Mouse (Mus musculus) CD4-positive, CD25-positive, alpha-beta regulatory T cell, adult 2 months (primary cell): ENCODE data around the gene Npw.
A peak's percentile ranks its signal among the peaks of the same experiment; 100 is the strongest.

ENCODE experiments used
- DNase-seq: peaks from one replicate; pipeline ENCODE4 v3.0.0-alpha.2; 2012; ENCODE audit warnings: low read depth, low spot score

The Npw gene

DNA sequence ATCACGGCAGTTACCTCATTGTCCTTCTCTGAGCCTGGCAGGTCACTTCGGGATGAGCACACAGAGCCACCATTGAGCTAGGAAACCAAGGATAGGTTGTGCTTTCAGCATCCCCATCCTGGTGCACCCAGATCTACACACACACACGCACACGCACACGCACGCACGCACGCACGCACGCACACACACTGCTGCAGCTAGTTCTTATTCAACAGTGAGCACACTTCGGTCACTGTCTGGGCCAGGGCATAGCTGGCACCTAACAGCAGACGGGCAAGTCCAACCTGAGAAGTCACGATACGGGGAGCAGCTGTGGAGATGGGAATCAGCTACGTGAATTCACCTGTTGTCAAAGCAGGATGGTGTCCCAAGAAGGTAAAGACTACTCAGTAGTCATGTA, 17.7 kb downstream of the Npw start:
- no peak for DNase-seq

DNA sequence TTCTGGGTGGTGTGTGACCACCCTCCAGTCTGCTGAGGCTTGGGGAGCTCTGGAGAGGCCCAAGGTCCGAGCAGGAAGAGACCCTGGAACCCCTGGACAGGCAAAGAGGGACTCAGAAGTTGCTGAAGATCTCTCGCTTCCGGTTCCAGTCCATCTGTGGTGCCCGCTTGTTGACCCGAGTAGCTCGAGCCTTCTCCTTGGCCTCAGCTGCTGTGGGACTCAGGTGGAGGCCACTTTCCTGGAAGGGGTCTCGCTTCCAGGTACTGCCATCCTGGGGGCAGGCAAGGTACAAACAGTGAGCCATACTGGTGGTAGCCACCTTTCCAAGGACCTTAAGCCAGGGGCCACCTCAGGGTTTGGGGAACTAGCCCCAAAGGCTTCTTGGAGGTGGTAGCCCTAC, 18.1 kb downstream of the Npw start:
- DNase-seq: no peak

DNA sequence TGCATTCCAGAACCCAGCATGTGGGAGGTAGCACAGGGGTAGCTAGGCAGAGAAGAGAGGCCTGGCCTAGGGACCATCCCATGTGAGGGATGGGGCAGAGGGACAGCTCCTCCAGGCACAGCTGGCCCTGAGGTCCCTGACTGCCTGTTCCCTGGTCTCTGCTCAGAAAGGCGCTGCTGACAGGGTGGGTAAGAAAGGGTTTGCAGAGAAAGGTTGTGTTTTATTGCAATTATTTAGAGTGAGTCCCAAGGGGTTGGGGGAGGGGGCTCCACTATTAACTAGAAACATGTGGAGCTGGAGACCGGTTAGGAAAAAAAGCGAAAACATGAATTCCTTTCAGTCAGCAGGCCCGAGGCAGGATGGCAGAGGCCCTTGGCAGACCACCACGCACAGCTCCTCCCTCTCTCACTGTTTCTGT, 18.7 kb downstream of the Npw start:
- no peak for DNase-seq

DNA sequence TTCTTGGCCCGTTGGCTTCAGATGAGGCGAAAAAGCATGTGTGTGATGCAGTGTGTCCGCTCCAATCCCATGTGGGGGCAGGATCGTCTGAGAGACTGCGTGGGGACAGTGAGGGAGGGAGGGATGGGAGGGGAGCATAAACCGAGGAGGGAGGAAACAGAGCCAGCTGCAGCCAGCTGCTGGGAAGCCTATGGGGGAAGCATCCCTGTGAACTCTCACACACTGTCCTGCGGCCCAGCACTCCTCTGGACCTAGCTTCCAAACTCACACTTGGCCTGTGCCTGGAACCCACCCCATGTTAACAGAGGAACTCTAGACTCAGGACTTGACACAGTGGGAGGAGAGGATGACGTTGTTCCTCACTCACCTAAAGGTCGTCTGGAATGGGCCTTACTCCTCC, 19.4 kb downstream of the Npw start:
- no peak for DNase-seq

DNA sequence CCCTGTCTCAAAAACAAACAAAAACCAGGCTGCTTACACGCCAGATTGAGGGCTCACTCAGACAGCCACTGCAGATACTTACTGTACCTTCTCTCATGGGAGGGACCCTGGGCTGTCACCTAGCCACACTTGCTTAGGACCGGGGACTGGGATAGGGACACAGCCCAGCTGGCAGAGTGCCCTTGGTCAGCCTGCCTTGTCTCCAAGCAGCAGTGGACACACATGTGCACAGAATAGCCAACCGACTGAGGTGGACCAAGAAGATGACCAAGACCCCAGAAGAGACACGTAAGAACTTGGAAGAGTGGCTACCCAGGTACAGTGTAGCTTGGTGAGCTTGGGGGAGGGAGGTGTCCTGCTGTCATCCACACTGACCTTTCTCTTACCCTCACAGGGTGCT, 20.0 kb downstream of the Npw start:
- DNase-seq: no peak

DNA sequence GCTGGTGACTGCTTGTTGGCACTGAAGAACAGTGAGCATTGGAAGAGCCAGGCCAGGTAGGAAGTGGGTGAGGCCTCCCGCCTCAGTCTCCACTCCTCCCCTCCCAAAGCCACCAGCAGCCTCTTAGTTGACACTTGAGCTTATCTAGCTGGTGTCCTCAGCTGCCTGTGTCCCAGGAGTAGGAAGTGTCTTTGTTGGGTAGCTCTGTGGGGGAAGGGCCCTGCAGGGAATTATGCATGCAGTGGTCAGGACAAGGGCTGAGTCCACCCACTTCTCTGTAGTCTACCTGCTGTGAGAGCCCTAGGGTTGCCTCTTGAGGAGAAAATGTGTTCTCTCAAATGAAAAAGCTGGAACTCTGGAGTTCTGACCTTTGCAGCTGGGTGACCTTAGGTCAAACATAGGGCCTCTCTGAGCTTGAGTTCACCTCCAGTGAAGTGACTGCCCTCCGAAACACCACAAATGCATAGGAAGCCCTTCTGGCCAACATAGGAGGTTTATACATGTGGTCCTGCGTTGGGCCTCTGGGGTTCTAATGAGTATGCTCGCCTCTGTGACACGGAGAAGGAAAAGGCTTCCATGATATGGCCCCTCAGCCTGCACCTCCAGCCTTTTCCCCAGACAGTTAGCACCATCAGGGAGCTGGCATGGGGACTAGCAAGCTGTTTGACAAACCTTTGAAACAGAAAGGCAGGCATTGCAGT, 21.3 kb downstream of the Npw start:
- DNase-seq: no peak

DNA sequence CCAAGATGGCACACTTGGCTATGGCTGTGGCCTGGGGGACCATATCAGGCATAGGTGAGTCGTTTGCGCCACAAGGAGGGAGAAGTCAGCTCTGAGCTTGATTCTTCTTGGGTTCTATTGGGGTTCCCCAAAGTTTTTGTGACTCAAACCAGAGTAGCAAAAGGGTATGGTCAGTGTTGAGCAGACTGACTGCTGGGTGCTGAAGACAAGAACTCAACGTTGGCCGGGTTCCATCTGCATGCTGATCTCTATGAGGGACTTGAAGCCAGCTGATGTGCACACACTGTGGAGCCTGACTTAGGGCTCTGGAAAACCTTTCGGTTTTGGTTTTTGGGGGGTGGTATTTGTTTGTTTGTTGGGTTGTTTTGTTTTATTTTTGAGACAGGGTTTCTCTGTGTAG, 22.6 kb downstream of the Npw start:
- no peak for DNase-seq

DNA sequence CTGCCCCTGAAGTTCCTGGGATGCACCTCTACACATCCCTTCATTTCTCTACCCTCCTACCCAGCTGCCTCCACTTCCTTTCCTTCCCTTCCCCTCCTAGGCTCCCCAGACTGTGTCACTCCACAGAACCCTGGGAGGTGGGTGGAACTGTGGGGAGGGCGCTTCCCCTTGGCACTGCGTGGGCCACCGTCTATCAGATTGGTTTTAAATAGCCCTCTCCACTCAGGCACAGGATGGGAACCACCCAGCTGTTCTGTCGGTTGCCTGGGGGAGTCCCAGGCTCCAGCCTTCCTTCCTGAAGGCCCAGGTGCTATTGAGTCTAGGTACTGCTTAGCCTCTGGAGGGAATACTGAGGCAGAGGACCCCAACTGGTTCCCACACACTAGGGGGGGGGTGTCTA, 23.2 kb downstream of the Npw start:
- no peak for DNase-seq

DNA sequence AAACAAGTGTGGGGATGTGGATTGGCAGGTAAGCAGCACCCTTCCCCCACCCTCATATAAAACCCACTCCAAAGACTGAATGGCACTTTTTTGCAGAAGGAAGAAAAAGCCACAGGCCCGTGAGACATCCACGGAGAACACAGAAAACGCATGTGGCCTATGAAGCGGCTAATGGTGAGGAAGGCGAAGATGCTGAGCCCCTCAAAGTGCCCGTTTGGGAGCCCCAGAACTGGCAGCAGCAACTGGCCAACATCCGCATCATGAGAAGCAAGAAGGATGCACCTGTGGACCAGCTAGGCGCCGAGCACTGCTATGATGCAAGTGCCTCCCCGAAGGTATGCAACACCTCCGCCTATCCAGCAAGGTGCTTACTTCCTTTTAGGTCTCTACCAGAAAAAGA, 24.4 kb downstream of the Npw start:
- no peak for DNase-seq

DNA sequence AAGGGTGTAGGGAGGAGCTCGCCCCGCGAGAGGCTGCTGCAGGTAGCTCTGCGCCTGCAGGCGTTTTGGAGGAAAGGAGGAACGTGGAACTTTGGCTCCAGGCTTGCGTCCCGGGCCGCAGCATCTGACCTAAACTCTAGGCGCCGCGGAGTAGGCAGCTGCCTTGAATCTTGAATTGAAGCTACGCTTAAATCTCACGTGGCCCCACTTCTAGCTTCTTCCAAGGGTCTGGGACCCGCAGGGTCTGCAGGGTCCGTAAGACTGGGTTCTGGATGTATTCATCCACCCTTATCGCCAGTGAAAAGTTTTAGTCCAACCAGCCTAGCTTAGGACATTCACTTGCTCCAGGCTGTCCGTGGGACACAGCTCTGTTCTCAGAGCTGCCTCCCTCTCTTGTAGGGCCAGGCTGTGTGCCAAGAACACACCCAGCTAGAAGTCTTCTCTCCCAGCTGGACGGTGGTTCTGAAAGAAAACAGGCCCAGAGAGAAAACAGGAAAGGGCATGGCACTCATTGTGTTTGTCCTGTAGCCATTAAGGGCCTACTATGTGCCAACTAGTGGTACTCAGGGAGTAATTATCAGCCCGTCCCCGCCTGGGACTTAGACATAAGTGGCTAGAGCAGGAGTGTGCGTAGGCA, 25.3 kb downstream of the Npw start:
- no peak for DNase-seq

DNA sequence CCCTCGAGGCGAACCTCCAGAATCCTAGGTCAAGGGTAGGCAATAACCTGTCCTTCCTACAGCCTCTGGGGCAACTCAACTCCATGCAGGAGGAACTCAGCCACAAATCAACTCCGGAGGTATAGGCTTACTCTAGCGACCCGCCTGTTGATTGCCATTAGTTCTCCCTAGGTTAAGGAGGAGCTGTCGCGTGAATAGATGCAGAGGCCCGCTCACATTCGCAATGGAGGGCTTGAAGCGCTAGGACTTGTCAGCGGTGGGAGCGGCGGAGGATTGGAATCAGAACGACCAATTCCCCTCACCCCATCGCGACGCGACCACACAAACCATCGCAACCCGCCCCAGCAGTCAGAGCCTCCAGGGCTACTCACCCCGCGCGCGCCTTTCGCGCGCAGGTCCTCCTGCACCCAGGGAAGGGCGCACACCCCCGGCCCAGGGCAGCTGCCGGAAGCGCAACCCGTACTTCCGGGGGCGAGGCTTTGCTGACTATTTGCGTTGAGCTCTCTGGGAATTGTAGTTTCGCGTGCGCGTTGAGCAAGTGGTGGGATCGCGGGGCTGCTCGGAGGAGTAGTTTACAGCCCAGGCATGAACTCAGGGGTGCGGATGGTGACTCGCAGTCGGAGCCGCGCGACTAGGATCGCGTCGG, 26.0 kb downstream of the Npw start, which contains the start of the genes Tsc2 and Nthl1:
Tsc2 (minus strand) TSS at position 464 of the 646 bp plus-strand sequence.
Nthl1 (plus strand) TSS at position 514 of the 646 bp plus-strand sequence.
- peak; percentile 86 for DNase-seq

DNA sequence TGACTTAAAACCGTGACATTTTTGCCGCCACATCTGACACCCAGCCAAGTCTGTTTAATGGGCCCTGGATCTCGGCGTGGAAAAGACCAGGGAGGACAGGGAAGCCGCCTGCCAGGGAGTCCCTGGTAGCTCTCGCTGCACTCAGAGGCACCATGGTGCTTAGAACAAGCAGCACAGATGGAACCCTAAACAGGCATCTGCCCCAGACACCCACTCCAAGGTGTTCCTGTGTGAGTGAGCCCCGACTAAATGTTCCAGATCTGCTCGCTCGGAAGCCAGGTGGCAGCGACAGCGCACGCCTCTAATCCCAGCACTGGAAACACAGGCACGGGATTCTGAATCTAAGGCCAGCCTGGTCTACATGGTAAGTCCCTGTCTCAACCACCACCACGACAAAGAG, 28.2 kb downstream of the Npw start:
- DNase-seq: no peak

DNA sequence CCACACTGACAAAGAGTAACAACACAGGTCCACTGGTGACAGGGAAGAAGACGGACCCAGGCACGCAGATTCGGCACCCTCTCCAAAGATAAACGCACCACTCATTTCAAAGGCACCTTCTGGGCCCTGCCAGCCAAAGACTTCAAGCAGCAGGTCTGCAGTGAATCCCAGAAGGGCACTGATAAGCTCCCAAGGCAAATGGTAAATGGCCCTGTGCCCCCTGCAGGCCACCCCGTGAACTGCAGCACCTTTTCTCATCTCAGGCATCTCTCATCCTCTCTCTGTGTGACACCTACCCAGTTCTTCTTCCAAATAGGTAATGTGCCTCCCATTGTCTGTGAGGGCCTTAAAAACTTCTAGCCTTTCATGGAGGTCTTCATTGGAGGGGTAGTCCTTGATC, 29.6 kb downstream of the Npw start:
- DNase-seq: peak; percentile 82

DNA sequence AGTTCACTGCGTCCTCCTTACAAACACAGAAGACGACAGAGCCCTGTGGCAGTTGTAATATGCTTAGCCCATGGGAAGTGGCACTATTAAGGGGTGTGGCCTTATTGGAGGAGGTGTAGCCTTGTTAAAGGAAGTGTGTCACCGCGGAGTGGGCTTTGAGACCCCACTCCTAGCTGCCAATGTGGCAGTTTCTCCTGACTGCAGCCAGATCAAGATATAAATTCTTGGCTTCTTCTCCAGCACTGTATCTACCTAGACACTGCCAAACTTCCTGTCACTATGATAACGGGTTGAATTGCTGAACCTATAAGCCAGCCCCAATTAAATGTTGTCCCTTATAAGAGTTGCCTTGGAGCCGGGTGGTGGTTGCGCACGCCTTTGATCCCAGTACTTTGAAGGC, 32.8 kb downstream of the Npw start:
- DNase-seq: no peak

DNA sequence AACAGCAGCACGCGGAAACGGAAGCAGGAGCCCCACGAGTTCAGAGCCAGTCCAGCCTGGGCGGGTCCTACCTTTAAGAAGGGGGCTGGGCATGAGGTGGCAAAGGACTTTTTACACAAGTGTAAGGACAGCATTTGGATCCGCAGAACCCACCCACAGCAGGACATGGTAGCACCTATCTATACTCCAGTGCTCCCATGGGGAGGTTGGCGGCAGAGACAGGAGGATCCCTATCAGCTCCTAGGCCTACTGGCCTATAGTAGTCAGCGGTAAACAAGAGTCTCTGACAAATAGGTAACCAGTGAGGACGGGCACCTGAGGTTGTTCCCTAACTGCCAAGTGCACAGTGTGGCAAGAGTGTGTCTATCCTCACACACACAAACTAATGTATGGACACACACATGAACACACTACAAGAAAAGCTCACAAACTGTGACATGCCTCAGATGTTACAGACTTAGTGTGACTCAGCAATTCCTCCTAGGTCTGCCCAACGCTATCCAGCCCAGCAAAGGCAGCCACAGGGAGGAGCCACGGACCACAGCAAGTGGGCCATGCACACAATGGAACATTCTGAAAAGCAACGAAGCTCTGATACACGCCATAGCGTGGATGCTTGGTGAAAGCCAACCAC, 40.6 kb downstream of the Npw start:
- DNase-seq: no peak

DNA sequence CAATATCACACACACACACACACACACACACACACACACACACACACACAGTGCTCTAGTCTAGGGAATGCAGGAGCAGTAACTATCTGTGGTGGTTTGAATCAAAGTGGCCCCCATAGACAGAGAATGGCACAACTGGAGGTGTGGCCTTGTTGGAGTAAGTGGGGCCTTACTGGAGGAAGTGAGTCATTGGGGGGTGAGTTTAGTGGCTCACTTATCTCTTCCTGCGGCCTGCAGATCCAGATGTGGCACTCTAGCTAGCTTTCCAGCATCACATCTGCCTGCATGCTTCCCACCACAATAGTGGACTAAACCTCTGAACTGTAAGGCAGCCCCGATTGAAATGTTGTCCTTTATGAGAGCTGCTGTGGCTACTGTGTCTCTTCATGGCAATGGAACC, 47.5 kb downstream of the Npw start:
- no peak for DNase-seq

DNA sequence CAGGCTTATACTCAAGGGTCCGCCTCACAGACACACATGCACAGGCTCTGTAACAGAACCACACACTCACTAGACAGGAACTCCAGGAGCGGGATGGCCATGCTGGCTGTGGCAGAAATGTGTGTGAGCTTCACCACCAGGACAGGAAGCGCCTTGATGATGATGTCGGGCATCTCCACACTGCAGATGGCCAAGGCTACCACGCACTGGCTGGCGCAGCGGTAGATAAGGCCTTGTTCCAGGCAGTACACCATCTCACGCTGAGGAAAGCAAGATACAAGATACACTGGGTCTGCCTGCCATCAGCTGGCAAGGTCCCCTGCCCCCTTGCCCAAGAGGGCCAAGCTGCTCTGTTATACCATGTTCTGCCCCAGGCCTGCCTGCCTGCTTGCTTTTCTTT, 49.4 kb downstream of the Npw start:
- DNase-seq: no peak

DNA sequence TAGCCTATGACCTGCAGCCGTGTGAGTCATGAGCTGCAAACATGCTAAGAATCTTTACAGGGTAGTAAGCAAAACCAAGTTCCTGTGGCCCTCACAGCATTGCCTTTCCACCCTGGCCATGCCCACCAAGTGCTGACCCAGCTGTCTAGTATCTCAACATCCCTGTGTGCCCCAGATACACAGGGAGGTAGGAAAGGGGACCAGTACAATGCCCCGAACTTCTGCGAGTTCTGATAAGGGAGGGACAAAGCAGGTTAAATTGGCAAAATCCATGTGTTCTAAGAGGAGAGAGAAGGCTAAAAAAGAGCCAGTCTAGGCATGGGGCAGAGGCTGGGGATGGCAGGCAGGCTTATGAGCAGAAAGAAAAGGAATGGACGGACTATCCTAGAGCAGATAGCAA, 49.9 kb downstream of the Npw start:
- no peak for DNase-seq
